Mouse (Mus musculus) stomach, embryonic 14.5 days (tissue): ENCODE measurements at regions not wholly inside any gene's neighbourhood (a gene's known extent, or its start where the extent isn't known, plus 50 kb on each side); places are given as distances from the start of the nearest gene placed in this dataset.
A peak's percentile ranks its signal among the peaks of the same experiment; 100 is the strongest.

ENCODE experiments used
- ATAC-seq: fragments of 200-750 bp; cut with Nextera tagmentation; 2 replicates; pipeline ENCODE4 v1.8.0; 2017; ENCODE audit warnings: low read depth, moderate TSS enrichment; ENCODE audit not compliant: insufficient number of reproducible peaks, insufficient read depth, low FRiP score
- H3K27ac ChIP-seq: fragments of 300-500 bp; sonication (generic); 2 replicates; pipeline ENCODE4 v1.5.1; 2014; ENCODE audit warnings: mild to moderate bottlenecking, low read length, moderate library complexity, mixed read lengths
- H3K27me3 ChIP-seq: fragments of 300-500 bp; sonication (generic); 2 replicates; pipeline ENCODE4 v1.6.1; 2014; ENCODE audit warnings: low read length, control low read depth, mixed read lengths; ENCODE audit not compliant: control insufficient read depth, insufficient read depth
- H3K36me3 ChIP-seq: fragments of 300-500 bp; sonication (generic); 2 replicates; pipeline ENCODE4 v1.6.1; 2014; ENCODE audit warnings: mild to moderate bottlenecking, control low read depth, low read length, moderate library complexity, mixed read lengths; ENCODE audit not compliant: control insufficient read depth, insufficient read depth
- H3K4me1 ChIP-seq: fragments of 300-500 bp; sonication (generic); 2 replicates; pipeline ENCODE4 v1.6.1; 2014; ENCODE audit warnings: low read length, control low read depth, mixed read lengths; ENCODE audit not compliant: control insufficient read depth, insufficient read depth
- H3K4me2 ChIP-seq: fragments of 300-500 bp; sonication (generic); replicated peaks from 2 replicates; pipeline ENCODE4 v1.6.1; 2014; ENCODE audit warnings: low read depth, low read length, control low read depth
- H3K4me3 ChIP-seq: fragments of 300-500 bp; sonication (generic); 2 replicates; pipeline ENCODE4 v1.5.1; 2014; ENCODE audit warnings: low read depth, low read length, control low read depth
- H3K9ac ChIP-seq: fragments of 300-500 bp; sonication (generic); replicated peaks from 2 replicates; pipeline ENCODE4 v1.6.1; 2014; ENCODE audit warnings: low read depth, mild to moderate bottlenecking, control low read depth, low read length, moderate library complexity, mixed read lengths
- H3K9me3 ChIP-seq: fragments of 300-500 bp; sonication (generic); 2 replicates; pipeline ENCODE4 v1.6.1; 2016; ENCODE audit warnings: low read depth, low read length, control low read depth; ENCODE audit not compliant: control insufficient read depth
- WGBS: fragments of 180-500 bp; shearing (Covaris S2); extraction: QIAGEN DNeasy Blood & Tissue Kit; methylation state at CpG from one replicate; pipeline ENCODE4 v1.1.7; 2014; 5-methylcytosine and 5-hydroxymethylcytosine counted together

DNA sequence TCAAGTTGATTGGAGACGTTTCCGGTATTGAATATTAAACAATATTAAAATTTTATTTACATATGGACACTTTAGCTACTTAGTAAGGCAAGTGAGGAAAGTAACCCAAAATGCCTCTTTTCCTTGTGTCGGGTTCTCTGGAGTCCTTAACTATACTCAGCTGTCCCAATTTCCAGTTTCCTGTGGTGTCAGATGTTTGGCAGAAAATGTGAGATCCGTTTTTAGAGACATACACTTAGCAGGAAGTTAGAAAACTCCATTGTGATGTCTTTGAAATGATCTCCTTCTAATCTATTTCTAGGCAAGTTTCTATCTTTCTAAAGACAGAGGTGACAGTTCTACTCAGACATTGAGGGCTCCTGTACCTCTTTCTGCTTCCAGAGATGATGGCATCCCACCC lies 168.9 kb upstream of the Plcxd3 start:
- no peak for ATAC-seq
- H3K27ac ChIP-seq, result no peak overlapping the region
- no peaks in the 10 kb centered on the region for H3K27me3 ChIP-seq
- H3K36me3 ChIP-seq, result no peaks in the 10 kb centered on the region
- no peak overlapping the region for H3K4me2 ChIP-seq
- H3K4me1 ChIP-seq, result no peaks in the 10 kb centered on the region
- WGBS, result 80% methylated on average over 4 of the region's 4 CpGs
- H3K9me3 ChIP-seq, result no peaks in the 10 kb centered on the region
- H3K9ac ChIP-seq, result no peak overlapping the region
- no peak overlapping the region for H3K4me3 ChIP-seq

DNA sequence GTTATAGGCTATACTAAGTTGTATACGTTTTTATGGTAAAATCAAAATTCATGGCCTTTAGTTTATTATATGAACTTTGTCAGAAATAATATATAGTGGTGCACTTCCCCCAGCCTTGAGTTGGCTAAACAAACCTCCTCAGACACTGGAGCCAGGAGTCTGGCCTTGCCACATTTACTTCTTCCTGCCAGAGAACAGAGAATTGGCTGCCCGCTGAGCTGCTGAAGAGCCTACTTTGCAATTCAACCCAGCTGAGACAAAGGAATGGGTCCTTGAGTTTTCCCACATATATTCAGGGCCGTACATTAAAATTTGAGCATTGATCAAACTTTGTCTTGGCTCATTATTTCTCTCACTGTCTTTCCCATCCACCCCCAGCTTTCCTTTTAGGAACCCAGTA lies 161.9 kb upstream of the Plcxd3 start:
- H3K27me3 ChIP-seq, result no peaks in the 10 kb centered on the region

DNA sequence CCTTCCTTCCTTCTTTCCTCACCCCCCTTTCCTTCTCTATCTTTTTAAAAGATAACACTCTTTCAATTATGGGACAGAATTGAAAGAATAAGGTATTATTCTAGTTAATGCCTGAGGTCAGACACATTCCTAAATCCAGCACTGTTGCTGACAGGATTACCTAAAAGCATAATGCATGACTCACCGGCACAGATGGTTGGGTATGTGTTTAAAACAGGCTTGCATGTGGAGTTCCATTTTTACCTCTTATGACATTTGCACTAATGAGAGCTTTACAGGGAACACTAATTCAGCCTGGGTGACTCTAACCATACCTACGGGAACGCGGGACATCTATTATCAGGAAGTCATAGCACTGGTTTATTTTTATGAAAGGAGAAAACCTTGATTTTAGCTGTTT lies 156.2 kb upstream of the Plcxd3 start:
- Histone ChIP-seq H3K9ac (no peak overlapping the region), H3K27me3 (no peaks in the 10 kb centered on the region), H3K4me2 (no peak overlapping the region), H3K9me3 (no peaks in the 10 kb centered on the region), H3K4me3 (no peak overlapping the region), H3K4me1 (no peaks in the 10 kb centered on the region), H3K27ac (no peak overlapping the region), H3K36me3 (no peaks in the 10 kb centered on the region)
- no peak for ATAC-seq
- WGBS, result 78% methylated on average over 4 of the region's 4 CpGs

More for the DNA sequence above, 161.9 kb upstream of the Plcxd3 start:
- 75% methylated on average over 3 of the region's 3 CpGs for WGBS
- Histone ChIP-seq H3K4me1 (no peaks in the 10 kb centered on the region), H3K4me3 (no peak overlapping the region), H3K27ac (no peak overlapping the region), H3K9me3 (no peaks in the 10 kb centered on the region), H3K9ac (no peak overlapping the region), H3K36me3 (no peaks in the 10 kb centered on the region), H3K4me2 (no peak overlapping the region)
- no peak for ATAC-seq

DNA sequence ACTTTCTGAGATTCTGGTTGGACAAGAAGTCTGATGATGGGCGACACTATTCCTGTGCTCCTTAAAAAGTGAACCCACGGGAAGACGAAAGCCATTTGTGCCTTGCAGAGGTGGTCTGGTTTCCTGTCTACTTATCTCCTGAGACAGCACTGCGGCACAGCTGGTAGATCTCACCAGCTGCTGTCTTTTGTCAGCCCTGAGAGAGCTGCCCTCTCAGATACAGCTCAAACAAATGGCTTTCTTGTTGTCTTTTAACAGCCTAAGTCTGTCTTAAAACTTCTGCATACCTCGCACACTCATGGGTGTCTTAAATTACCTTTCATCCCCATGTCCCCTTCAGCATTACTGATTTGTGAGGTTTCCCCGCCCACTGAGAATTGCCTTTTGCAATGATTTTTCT lies 147.2 kb upstream of the Plcxd3 start:
- ATAC-seq, result peak; percentile 65; the same call in 1 of the 2 replicates
- no peak overlapping the region for H3K4me2 ChIP-seq
- H3K9me3 ChIP-seq, result no peaks in the 10 kb centered on the region

DNA sequence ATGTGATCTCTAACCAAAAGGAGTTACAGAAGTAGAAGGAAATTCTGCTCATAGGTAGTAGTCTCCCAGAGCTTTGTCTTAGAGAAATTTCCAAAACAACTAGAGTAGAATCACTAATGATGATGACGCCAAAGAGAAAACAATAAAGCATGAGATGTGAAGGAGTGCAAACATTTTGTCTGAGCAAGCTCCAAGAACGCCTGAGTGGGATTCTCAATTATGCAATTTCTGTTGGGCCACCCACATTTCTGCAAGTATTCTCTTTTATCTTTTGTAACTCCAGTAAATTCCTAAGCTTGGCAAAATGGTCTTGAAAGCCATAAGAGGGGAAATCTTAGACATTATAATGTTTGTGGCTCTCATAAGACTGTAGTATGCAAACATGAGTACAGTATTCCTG lies 134.6 kb upstream of the Plcxd3 start:
- Histone ChIP-seq H3K9ac (no peak overlapping the region), H3K4me2 (no peak overlapping the region), H3K27me3 (no peaks in the 10 kb centered on the region), H3K36me3 (no peaks in the 10 kb centered on the region), H3K4me3 (no peak overlapping the region), H3K9me3 (no peaks in the 10 kb centered on the region), H3K27ac (no peak overlapping the region), H3K4me1 (no peaks in the 10 kb centered on the region)
- WGBS, result 64% methylated on average over 2 of the region's 2 CpGs
- ATAC-seq, result no peak

More for the DNA sequence above, 147.2 kb upstream of the Plcxd3 start:
- no peak overlapping the region for H3K27ac ChIP-seq
- peaks cover 3% of the 10 kb centered on the region; the same call in 1 of the 2 replicates for H3K4me1 ChIP-seq
- H3K9ac ChIP-seq, result no peak overlapping the region
- WGBS, result 30% methylated on average over 6 of the region's 6 CpGs
- no peak overlapping the region for H3K4me3 ChIP-seq
- no peaks in the 10 kb centered on the region for H3K27me3 ChIP-seq
- H3K36me3 ChIP-seq, result no peaks in the 10 kb centered on the region

DNA sequence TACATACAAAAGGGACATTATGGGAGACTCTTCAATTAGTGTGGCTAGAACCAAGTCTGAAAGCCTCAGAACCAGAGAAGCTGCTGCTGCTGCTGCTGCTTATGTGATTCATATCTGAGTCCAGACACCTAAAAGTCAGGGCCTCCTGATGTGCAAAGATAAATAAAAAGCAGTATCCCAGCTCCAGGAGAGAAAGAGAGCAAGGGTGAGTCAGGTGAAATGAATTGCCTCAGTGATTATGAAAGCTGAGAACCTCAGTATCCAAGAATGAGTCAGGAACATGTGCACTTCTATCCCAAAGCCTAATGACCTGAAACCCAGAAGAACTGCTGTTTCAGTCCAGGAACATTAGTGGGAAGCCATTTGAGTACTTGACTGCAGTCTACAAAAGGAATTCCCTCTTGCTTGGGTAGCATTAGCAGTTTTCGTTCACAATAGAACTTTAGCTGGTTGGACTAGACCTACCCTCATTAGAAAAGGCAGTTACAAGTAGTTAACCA lies 127.6 kb upstream of the Plcxd3 start:
- Histone ChIP-seq H3K36me3 (no peaks in the 10 kb centered on the region), H3K4me3 (no peak overlapping the region), H3K27me3 (no peaks in the 10 kb centered on the region), H3K4me1 (no peaks in the 10 kb centered on the region), H3K9ac (no peak overlapping the region), H3K27ac (no peak overlapping the region), H3K9me3 (no peaks in the 10 kb centered on the region), H3K4me2 (no peak overlapping the region)
- no peak for ATAC-seq
- WGBS, result 83% methylated on average over 1 of the region's 1 CpGs

DNA sequence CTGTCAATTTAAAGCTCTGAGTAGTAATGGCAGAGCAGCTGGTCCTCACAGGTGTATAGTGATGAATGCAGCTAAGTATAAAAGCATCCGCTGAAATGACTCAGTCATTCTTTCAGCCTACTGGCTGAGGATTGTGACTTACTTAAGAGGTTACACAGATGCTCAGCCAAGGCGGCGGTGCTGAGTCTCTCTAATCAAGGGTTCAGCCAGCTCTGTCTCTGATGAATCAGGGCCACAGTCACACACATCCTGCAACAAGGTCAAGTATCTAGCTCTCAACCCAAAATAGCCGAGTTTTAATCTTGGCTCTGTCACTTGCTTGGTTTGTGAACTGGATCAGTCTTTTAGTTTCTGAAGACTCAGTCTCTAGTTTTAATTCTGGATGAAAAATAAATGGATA lies 110.7 kb upstream of the Plcxd3 start:
- H3K27me3 ChIP-seq, result no peaks in the 10 kb centered on the region
- no peaks in the 10 kb centered on the region for H3K36me3 ChIP-seq
- H3K27ac ChIP-seq, result no peak overlapping the region
- H3K9ac ChIP-seq, result no peak overlapping the region
- H3K4me2 ChIP-seq, result no peak overlapping the region
- ATAC-seq, result no peak
- H3K4me1 ChIP-seq, result no peaks in the 10 kb centered on the region
- no peak overlapping the region for H3K4me3 ChIP-seq
- no peaks in the 10 kb centered on the region for H3K9me3 ChIP-seq
- WGBS, result 88% methylated on average over 4 of the region's 4 CpGs

DNA sequence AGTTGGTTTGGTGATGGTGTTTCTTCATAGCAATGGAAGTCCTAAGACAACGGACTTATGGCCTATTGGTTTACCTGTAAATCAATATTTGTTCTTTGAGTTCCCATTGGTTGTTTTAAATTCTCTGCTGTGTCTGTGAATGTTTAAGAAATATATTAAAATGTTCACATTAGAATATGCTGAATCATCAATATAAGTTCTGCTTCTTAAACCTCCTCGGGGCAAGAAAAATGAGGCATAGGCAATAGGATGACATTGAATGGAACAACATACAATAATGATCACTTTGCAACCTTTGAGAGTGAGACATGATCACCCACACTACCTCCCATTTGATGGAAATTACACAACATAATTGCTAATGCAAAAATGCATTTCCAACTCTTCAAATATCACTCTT lies 105.5 kb upstream of the Plcxd3 start:
- Histone ChIP-seq H3K9me3 (no peaks in the 10 kb centered on the region), H3K27ac (no peak overlapping the region), H3K27me3 (no peaks in the 10 kb centered on the region), H3K4me2 (no peak overlapping the region), H3K4me3 (no peak overlapping the region), H3K36me3 (no peaks in the 10 kb centered on the region), H3K9ac (no peak overlapping the region), H3K4me1 (no peaks in the 10 kb centered on the region)
- ATAC-seq, result no peak
- 89% methylated on average over 2 of the region's 2 CpGs for WGBS

DNA sequence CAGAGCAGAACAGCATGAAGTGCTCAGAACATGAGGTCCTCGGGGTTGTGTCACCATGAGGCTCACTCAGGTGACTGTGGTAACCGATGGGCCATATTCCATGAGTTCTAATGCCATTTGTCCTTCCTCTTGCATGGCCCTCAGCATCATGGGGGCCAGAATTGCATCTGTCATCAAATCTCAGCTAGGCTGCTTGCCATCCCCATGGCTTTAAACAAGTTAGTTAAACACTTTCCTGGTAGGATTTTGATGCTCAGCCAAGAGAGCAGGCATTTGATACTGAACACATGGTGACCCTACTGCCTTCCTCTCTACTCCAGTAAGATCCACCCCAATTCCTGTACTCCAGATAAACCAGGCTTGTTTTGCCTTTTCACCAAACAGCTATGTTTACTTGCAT lies 98.3 kb upstream of the Plcxd3 start:
- Histone ChIP-seq H3K9me3 (no peaks in the 10 kb centered on the region), H3K4me2 (no peak overlapping the region), H3K4me3 (no peak overlapping the region), H3K27me3 (no peaks in the 10 kb centered on the region), H3K9ac (no peak overlapping the region), H3K36me3 (no peaks in the 10 kb centered on the region), H3K4me1 (no peaks in the 10 kb centered on the region), H3K27ac (no peak overlapping the region)
- ATAC-seq, result no peak
- 89% methylated on average over 2 of the region's 2 CpGs for WGBS
